Mouse (Mus musculus) adrenal gland, postnatal 14 days (tissue): ENCODE results near the gene Aspg. TPM values are rescaled to one million over a fixed set of nuclear protein-coding genes. Genes with fewer than 3 reads are reported as not detected.

Experiments used
- DNase-seq: peaks from one replicate; pipeline ENCODE4 v3.0.0; 2021; ENCODE audit warnings: mixed read lengths
- long read RNA-seq, 2 experiments: library from polyadenylated mRNA; stranded (forward); transcript quantifications; one replicate each; pipeline ENCODE4 v2.0.0; 2021
- total RNA-seq: library from RNA; stranded (reverse); gene quantifications from 2 replicates; pipeline ENCODE4 v1.2.3, GENCODE M21; 2021

Gene Aspg
- 40.1 and 40.8 TPM in 2 replicates for total RNA-seq
- long read RNA-seq, experiment 1, transcript Aspg-201 (15 exons, 2,722 nt) = major isoform, 11 of 46 reads
- long read RNA-seq, experiment 1, partial matches to known transcripts = 12 of 46 reads
- long read RNA-seq, experiment 1, other reads (novel, unspliced or antisense) = 23 of 46 reads
- long read RNA-seq, experiment 2, transcript Aspg-201 (15 exons, 2,722 nt) = major isoform, 15 of 38 reads
- long read RNA-seq, experiment 2, partial matches to known transcripts = 8 of 38 reads
- long read RNA-seq, experiment 2, other reads (novel, unspliced or antisense) = 15 of 38 reads

- DNase-seq = peak; percentile 54
These were observed at the start of gene Aspg for GRCm38 (mm10) chr12:112106541-112106971. Gene Aspg, plus strand, starts transcription at chr12:112106679.

- peak; percentile 87 for DNase-seq
These were observed 28.8 kb upstream of the Aspg start for GRCm38 (mm10) chr12:112077651-112078050.

- no peak for DNase-seq
These were observed 26.6 kb upstream of the Aspg start for GRCm38 (mm10) chr12:112079911-112080310.

- no peak for DNase-seq
These were observed 25.6 kb upstream of the Aspg start for GRCm38 (mm10) chr12:112080911-112081310.

- DNase-seq = no peak
These were observed 24.2 kb upstream of the Aspg start for GRCm38 (mm10) chr12:112082241-112082640.

DNA sequence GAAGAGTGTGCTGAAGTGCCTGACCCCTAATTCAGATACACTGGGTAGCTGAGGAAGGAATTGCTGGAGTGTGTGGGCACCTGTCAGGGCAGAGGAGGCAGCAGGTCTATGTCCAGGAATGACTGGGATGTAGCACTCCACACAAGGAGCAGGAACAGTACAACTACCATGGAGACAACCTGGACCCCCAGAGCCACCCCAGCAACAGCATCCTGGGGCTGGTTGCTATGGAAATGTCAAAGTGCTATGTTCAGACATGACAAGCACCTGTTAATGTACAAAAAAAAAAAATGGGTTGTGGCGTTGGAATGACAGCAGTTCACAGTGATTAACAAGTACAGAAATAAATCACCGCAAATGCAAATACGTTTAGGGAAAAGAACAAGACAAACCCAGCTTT is 20.2 kb upstream of the Aspg start:
- no peak for DNase-seq

- DNase-seq = no peak
These were observed 19.8 kb upstream of the Aspg start for GRCm38 (mm10) chr12:112086726-112087125.

DNA sequence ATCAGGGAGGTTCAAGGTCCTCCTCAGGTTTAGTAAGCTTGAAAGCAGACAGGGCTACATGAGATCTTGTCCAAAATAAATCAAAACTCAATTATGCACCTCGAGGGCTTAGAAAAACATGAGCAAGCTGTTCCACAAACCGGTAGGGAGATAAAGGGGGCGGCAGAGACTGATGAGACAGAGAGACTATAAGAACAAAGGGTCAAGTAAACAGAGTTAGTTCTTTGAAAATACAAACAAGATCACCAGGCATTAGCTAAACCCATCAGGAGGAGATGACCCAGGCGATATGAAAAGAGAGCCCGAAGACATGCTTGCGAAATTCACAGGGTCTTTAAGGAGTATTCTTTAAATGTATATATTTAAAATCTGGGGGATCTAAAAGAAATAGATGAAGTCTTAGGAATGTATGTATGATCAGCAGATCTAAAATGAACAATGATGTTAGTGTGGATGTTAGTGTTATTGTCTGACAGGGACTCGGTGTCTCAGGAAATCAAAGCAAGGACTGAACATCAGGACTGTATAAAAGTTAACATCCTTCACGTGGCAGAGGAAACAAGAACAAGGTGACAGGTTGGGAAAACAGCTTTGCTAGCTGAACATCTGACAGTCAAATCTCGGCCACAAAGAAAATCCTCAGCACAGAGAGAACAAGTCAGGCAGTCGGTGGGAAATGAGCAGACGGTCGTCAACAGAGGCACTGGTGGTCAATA is 17.7 kb upstream of the Aspg start:
- DNase-seq = no peak

GRCm38 (mm10) chr12:112091054-112091453 is 15.4 kb upstream of the Aspg start:
- DNase-seq = peak; percentile 80

GRCm38 (mm10) chr12:112094261-112094880 is 12.1 kb upstream of the Aspg start:
- no peak for DNase-seq

- DNase-seq = peak; percentile 90
These were observed 10.3 kb upstream of the Aspg start for GRCm38 (mm10) chr12:112096051-112096732.

DNA sequence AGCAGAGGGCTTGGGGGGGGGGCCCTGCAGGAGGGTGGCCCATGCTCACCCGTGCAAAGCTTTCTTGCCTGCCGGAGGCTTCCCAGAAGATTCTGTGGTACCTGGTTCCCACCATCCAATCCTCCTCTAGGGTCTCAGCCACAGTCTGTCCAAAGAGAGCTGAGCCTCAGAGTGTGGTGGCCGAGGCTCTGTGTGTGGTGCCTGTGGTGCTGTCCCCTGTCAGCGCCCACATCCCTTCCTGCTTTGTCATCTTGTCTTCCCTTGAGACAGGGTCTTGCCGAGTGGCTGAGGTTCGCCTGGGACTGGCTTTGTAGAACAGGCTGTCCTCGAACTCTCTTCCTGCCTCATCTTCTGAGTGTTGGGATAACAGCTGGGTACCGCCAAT is 9.8 kb upstream of the Aspg start:
- DNase-seq = no peak

GRCm38 (mm10) chr12:112100106-112100505 is 6.4 kb upstream of the Aspg start:
- DNase-seq = no peak

- peak; percentile 52 for DNase-seq
These were observed 5.4 kb upstream of the Aspg start for GRCm38 (mm10) chr12:112101045-112101444.

- no peak for DNase-seq
These were observed 3.3 kb upstream of the Aspg start for GRCm38 (mm10) chr12:112103179-112103578.

GRCm38 (mm10) chr12:112104890-112105289 is 1.6 kb upstream of the Aspg start:
- DNase-seq = no peak

DNA sequence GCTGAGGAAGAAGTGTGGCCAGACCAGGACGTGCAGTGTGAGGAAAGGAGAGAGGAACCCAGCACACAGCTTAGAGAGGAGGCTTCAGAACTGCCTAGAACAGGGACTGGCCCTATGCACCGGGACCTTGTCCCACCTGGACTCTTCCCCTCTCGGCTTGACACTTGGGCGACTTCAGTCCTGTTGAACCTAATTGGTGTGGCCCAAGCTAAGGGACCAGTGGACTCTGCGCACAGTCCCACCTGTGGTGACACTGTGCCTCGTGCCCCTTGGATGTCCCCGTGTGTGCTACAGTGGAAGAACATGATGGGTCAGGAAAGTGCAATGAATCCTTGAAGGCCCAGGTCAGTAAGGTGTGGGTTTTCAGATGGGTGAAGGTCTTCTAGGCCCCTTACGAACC is 1.2 kb downstream of the Aspg start:
- no peak for DNase-seq

GRCm38 (mm10) chr12:112108696-112109445 is 2.4 kb downstream of the Aspg start:
- DNase-seq = peak; percentile 35

- DNase-seq = no peak
These were observed 3.2 kb downstream of the Aspg start for GRCm38 (mm10) chr12:112109701-112110100.

DNA sequence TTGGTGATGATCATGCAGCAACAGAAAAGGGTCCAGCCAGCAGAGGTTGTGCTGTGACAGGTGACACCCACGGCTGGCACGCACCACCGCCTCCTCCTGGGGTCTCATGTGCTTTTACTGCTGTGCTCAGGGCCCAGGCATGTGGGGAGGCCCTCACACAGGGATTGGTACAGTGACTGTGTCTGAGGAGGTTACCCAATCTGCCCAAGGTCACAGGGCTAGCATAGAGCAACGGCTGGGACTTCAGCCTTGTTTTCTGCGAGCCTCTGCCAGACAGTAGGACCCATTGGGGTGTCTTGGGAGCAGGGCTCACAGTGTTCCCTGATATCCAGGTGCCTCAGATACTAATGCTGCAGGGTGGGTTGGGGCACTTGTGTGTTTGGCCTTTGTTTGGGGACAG is 4.8 kb downstream of the Aspg start:
- DNase-seq = peak; percentile 80

DNA sequence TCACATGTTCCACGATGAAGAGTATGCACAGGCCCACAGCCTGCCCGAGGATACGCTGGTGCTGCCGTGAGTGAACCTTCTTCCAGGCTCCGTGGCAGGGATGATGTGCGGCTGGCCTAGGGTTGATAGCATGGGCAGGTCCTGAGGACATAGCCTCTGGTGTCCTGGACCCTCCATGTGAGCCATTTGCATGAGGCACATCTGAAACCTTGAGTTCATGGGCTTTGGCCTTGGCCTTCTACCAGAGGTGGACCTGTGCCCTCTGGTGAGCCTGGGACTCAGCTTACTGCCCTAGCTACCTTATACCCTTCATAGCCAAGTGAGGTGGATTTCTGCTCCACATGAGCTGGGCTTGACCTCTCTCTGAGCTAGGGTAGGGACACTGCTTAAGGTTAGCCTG is 5.8 kb downstream of the Aspg start:
- no peak for DNase-seq
